Mouse (Mus musculus) liver, adult 2 months (tissue): ENCODE data around the gene Macc1.

Experiments used
- CTCF ChIP-seq: fragments of 200-500 bp; IDR thresholded peaks from 2 replicates; pipeline ENCODE4 v1.5.1; 2011; ENCODE audit warnings: low read depth, low read length, control low read depth
- POLR2A ChIP-seq: fragments of 200-500 bp; IDR thresholded peaks from 2 replicates; pipeline ENCODE4 v1.6.1; 2011; ENCODE audit warnings: low read length, control low read depth; ENCODE audit not compliant: insufficient read depth; ENCODE audit errors: extremely low read depth

- TF ChIP-seq POLR2A (no peak), CTCF (no peak)
Observed at GRCm38 (mm10) chr12:119426182-119426886, 112.3 kb downstream of the Macc1 start.
